Mouse (Mus musculus) R1 (cell line): ENCODE measurements around the gene Kcnma1.

Source experiments
- DNase-seq: peaks from one replicate; pipeline ENCODE4 v3.0.0-alpha.2; 2018; ENCODE audit warnings: low read depth, low spot score

The Kcnma1 gene

DNA sequence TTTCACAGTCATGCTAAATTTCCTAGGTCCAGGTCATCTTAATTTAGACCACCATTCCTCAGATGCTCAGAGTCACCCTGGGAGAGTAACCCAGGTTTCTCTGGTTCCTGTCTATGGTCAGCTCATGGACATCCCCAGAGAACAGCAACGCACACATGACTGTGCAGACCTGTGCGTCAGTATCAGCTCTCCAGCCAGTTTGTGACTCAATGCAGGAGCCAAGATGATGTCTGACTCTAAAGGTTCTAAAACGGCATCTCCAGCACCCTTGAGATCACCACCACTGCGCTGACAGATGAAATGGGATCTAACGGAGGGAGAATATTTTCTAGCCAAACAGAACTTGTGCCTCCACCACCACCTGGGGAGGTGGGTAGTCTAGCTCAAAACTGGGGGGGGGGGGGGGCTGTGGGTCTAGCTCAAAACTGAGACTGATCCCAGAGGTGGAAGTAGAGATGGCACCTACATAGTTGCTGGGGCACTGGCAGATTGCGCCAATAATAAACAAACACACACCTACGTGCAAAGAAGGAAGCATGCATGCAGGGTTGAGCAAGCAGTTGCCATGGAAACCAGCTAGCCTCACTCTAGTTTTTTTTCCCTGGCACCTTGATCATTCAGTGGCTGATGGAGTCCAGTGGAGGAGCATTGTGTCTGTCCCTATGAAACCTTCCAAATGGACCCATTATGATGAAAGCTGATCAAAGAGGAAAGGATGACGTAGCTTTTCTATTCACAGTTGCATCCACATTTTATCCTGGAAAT is 231.3 kb downstream of the Kcnma1 start:
- peak; percentile 28 for DNase-seq

DNA sequence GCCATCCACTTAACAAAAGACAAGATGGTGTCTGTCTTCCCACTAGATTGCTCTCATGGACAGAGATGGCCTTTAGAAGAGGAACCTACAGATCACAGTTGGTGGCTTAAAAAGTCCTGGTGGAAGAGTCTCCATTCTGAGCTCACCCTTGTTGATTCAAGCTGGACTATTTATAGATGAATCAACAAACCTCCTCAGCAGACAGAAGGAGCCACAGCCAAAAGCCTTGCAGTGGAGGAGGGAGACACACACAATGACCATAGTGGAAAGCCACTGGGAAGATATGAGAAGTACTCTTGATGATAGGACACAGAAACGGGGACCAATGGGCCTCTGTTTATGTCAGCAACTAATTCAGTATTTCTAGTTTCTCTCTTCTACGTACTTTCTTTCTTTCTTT is 239.7 kb downstream of the Kcnma1 start:
- no peak for DNase-seq

DNA sequence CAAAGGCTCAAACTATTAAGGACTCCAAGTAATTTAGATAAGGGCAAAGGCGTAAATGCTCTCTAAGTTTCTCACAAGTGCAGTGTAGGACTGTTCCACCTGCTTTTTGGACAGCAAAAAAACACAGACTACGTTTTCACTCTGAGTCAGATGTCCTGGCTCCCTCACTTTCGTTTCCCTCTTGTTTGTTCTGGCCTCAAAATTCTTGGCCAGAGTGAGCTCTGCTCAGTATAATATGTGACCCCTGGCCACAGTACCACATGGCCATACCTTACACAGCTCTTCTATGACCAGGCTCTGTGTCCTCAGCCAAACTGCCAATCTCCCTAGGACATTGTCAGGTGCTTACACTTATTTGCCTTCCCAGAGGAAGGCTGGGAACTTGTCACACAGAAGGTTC is 241.6 kb downstream of the Kcnma1 start:
- no peak for DNase-seq

DNA sequence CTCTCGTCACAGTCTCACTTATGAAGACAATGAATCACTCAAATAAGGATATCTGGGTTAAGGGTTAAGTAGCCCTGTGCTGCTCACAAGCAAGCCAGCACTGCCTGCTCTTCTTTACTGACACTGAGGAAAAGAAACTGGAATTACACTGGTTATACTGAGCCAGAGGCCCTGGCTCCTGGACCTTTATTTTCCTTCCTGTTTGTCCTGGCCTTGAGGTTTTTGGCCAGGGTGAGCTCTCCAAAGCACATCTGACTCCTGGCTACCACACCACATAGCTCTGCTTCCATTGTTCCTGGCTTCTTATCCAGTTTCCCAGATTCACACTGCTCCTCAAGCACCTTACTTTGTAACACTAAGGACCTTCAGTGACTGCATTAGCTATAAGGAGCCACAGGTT is 242.5 kb downstream of the Kcnma1 start:
- DNase-seq: no peak

DNA sequence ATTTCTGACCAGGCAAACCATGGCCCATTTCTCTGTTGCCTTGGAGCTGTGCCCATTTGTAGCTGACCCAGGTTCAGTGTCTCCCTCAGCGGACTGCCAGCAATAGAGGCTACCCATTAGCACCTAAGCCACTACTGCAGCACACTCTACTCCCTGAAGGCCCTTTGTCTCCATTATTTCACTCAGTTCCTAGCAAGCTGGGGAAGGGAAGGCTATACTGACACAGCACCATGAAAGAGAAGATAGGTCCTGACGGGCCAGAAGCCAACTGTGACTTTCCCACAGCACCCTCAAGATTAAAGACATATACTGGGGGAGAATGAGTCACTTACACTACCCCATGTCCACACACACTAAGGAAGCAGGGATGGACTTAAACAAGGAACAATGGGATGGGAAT is 251.8 kb downstream of the Kcnma1 start:
- no peak for DNase-seq

DNA sequence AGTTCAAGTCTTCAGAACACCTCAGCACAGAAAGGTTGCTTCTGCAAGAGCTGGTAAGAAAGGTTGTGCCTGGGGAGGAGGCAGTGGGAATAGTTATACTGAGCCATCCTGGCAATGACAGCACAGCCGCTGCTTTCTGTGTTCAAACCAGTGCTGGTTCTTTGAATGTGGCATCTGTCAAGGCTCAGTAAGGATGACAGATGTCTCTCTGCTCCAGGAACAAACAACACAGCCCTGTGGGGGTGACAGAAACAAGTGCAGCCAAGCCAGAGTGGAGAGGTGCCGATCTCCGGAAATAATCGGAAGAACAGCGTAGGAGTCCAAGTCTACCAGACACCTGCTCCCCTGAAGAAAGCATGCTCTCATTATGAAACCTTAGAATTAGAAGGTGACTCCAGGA is 254.7 kb downstream of the Kcnma1 start:
- DNase-seq: no peak

DNA sequence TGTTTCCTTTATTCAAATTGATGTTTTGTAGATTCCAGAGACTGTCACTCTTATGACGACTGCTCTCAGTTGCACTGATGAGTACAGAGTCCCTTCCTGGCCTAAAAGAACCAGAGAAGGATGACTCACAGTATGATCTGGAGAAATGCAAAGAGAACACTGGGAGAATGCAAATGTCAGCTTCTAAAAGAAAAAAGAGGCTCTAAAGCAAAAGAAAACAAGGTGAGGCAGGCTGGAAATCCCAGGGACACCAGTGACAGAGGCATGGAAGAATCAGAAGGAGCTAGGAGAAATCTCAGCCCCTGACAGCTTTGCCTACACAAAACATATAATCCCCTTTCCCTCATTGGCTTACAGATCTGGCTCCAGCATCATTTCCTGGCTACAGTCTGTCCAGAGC is 255.9 kb downstream of the Kcnma1 start:
- DNase-seq: no peak

DNA sequence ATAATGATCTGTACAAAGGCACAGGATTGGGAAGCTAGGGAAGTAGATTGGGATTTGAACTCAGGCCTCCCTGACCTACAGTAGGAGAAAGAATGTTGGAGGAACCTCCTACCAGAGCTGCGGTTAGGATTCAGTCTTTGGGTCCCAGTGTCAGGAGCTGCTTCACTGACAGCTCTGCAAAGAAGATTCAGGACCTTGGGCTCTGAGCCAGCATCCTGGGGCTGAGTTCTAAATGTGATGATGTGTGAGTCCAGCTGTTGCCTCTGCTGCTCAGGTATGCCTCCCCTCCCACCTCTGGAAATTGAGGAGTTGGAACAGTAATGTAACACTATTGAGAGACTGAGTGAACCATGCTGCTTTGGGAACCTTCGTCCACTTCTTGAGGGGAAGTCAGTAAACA is 266.3 kb downstream of the Kcnma1 start:
- no peak for DNase-seq

DNA sequence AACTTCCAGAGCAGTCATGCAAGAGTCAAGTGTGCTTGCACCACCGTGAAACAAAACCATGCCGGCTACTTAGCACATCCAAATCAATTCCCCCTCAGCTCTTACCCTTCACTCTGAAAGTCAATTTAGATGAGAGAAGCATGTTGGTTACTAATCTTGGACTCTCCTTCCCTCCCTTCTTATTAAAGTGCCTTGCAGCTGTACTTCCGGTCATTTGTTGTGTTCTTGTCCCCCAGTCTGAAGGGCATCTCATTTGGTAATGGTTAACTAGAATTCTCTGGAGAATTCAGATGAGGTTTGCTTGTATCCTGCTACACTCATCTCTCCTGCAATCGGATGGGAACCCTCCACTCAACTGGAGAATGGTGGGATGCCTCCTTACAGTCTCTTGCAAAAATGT is 267.3 kb downstream of the Kcnma1 start:
- DNase-seq: no peak

DNA sequence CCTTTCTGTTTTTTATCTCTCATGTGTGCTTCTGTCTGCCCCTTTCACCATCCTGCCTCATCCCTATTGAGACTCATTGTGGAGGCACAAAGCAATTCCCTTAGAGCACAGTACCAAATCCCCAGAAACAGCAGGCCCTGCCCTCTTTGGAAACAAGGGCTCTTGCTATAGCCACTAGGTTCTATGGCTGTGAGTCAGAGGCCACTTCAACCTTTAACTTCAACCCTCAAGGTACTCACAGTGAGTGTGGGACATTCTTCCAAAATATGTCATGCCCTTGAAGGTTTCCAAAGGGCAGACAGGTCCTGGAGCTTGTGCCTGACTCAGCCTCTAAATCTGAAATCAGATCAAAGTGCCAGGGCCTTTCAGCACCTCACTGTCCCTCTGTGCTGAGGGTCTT is 272.8 kb downstream of the Kcnma1 start:
- DNase-seq: no peak

DNA sequence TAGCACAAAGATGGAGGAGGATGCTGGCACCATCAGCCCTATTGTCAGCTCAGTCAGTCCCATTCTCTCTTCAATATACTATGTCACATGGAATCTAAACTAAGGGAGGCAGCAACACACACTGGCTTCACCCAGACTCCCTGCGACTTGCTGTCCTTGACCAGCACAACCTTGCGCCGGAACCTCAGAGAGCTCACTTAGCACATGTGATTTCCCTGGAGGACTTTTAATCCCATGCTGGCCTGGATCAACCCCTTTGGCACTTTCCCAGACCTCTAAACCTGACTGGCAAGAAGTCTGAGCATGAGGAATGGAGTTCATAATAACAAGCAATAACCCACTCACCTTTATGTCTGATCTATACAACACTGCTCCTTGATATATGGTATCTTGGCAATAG is 280.1 kb downstream of the Kcnma1 start:
- DNase-seq: no peak

DNA sequence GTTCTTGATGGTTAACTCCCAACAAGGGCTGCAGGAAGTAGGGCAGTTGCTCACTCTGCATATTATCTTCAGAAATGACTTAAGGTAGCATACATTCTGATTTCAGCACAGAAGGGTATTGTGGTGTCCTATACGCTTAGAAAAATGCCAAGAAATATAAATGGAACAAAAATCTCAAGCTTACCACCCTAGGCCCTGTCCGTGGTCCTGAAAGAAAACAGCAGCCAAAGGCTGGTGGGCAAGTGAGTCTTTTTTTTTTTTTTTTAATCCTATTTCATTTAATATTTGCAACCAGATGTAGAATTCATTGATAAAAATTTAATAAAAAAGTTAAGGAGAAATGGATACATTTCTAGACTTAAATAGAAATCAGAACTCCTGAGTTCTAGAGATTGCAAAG is 284.9 kb downstream of the Kcnma1 start:
- DNase-seq: peak; percentile 11

DNA sequence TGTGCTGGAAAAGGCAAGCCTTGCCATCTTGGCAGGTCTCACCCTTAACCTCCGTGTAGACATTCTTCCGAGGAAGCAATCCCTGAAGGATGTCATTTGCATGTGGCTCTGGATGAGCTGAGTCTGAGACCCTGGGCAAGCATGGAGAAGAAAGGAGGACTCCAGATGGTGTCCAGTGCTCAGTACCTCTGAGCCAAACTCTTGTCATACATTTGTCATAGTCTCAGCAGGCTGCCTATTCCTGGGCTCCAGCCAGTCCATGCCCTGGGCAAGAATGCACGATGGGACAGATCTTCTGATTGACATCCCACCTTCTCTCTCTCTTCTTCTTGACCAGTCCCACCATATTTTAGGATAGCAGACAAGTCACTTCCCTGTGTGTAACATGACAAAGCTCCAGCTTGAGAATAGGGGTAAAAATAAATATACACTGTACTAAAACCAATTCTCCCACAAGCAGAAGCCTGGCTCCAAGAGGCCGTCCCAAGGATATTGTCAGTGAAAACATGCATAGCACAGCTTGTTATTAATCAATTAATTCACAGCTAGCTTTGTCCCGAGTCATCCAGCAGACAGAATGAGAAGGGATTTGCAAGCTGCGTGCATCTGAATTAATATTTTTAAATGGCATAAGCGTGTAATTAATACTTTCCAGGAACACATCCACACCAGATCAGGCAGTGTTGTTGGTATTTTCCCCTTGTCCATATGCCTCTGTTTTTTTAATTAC is 290.4 kb downstream of the Kcnma1 start:
- no peak for DNase-seq

DNA sequence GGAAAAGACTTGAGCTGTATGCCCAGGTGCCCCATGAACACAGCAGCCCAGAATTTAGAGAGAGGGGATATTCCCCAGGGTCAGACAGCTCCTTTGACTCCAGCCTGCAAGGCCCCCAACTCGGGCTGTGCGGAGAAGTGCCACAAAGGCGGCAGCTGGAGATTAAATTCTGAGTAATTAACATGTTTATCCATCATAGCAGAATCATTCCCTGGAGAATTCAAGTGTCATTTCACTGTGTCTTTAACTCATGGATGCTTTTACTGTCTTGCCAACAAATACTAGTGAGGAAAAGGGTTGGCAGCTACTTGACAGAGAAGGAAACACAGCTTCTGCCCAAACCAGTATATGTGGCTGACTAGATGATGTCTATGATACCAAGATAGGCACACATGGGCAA is 295.0 kb downstream of the Kcnma1 start:
- no peak for DNase-seq

DNA sequence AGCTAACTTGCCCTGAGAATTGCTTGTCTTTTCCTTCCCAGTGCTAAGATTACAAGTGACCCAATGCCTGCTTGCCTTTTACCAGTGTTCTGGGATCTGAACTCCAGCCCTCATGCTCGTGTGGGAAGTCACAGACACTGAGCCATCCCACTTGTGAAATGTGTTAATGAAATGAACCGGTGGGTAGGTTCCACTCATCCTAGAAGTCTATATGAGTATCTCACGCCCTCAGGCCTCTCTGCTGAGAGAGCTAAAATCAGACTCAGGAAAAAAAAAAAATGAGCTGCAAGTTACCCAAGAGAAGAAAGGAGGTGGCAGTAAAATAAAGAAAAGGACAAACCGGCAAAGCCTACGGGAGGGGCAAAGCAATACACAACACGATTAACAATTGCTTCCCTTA is 295.6 kb downstream of the Kcnma1 start:
- DNase-seq: no peak

DNA sequence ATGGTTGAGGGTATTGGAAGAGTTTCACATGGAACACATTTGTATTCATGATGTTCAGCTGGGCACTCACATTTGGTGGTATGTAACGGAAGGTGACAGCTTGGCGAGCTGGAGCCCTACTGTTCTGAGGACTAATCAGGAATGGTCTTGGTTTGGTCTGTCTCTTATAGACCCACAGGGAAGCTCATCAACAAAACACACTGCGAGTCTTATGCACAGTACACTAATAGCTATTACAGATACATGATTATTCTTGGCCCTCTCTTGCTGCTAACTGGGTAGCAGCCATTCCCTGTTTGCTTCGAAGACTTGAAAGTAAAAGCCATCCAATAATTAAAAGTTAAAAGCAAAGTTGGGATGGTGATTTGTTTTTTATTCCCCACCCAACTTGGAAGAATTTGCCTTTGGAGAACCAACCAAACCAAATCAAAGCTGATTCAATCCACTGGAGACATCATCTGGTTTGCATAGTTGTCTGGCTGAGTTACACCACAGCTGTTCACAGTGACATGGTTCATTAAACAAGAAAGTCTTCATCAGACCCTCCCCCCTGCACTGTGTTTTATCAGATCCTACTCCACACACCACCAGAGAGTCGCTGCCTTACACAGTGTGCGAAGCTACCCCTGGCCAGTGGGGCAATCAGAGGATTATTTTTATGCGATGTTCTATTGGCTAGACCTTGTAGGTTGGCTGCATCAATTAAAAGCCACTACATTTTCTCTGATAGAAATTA is 299.7 kb downstream of the Kcnma1 start:
- no peak for DNase-seq

DNA sequence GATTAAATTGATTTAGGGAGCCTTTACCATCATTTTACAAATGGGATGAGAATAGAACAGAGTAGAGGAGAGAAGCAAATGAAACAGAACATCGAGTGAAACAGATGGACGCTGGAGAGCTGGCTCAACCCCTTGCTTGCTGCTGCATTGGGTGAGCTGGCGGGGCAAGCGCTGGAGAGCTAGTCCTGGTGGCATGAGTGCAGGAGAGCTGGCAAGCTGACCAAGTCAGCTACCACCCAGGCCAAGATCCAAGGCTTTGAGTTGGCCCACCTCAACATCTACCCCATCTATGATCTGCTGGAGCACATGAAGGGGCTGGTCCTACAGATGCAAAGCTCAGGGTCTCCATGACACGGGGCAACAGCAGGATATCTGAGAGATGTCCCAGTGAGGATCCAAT is 301.4 kb downstream of the Kcnma1 start:
- no peak for DNase-seq

DNA sequence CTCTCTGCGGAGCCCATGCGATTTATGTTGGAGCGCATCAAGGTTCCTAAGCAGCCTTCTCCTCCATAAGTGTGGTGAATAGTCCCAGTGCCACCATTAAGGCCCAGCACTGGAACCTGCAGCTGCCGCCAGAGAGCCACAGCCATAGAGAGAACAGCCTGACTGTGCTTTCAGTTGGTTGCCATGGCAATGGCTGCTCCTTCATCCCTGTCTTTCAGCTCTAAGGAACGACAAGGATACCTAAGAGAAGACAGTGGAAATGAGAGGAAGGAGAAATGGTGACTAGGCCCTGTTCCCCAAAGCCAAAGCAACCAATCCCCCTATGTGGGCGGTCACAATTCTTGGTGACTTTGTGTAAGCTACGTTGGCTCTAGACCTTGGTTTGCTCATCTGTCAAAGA is 303.3 kb downstream of the Kcnma1 start:
- peak; percentile 4 for DNase-seq

DNA sequence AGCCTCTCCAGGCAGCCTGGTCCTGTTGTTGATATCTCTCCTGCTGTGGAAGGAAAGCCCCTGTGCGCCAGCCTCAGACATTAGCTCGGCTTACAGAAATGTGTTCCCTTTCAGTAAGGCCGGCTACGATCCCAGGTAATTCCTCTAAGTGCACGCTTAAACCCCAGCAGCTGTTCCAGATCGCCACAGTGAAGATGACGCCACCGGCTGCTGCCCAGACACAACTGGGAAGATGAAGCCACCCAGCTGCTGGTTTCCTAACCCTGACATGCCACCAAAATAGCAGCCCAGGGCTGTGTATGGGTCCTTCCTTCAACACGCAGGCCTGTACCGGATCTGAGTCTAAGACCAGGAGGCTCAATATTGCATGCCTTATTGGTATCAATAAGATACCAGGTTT is 307.5 kb downstream of the Kcnma1 start:
- DNase-seq: no peak

DNA sequence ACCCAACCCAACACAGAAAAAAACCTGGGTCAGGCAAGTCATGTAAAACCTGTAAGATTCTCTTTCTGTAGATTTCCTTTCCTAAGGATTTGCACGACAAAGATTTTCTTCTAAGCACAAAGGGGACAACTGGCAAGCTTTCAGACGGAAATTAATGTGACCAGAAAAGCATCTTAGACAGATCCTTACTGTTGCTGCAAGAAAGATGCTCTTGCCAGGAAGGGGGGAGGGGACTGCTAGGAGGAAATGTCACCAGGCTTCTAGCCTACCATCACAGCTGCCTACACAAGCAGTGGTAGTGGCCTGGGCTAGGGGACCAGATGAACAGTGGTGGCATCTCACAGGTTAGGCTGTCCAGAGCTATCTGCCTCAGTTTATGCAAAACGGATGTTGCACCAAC is 308.6 kb downstream of the Kcnma1 start:
- peak; percentile 8 for DNase-seq

DNA sequence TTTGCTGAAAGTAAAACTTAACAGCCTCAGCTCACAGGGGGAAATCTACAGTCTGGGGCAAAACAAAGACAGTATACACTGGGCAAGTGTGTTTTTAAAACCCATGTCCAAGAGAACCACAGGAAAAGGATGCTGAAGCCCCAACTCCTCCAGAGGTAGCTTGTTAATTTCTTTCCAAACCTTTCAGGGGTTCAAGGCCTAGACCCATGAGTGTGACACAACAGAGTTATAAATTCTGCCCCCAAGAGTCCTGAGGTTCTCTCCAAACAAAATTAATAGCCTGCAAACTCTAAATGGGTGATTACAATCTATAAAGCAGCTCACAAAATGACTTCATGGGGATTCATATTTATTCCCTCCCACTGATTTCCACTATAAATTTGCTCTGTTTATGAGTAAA is 310.0 kb downstream of the Kcnma1 start:
- DNase-seq: no peak

DNA sequence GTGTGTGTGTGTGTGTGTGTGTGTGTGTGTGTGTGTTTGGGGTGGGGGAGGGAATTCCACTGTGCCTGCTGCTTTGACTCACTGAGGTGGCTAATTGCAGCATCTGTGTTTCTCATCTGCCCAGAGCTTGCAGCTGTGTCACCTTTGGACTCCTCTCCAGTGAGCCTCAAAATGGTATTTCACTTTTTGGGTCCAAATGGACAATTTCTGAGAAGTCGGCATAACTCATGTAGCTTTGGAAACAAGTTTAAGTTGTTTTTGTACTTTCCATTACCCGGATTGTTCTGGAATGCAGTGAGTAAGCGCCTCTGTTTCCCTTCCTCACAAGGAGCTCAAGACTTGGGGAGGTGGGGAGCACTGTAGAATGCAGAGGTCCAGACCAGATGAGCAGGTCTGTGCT is 317.9 kb downstream of the Kcnma1 start:
- DNase-seq: no peak

DNA sequence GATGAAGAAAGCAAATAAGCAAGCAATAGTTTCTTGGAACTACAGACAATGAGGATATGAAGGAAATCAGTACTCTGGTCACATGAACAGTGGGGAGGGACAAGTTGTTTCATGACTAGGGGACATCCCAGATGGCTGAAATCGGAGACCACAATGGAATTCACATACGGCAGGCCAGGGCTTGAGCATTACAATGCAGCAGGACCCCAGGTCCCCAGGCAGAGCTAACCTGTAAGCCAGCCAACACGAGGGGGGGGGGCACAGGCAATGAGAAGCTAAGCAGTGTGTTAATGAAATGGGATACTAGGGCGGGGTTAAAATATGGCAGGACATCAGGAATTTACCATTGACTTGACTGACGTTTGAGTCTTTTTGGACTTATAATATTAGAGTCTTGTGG is 324.6 kb downstream of the Kcnma1 start:
- DNase-seq: no peak
